Mouse (Mus musculus) heart, embryonic 15.5 days (tissue): ENCODE measurements at regions not wholly inside any gene's neighbourhood (a gene's known extent, or its start where the extent isn't known, plus 50 kb on each side); places are given as distances from the start of the nearest gene placed in this dataset.

Source experiments
- ATAC-seq: fragments of 200-750 bp; cut with Nextera tagmentation; replicated peaks from 2 replicates; pipeline ENCODE4 v1.8.0; 2017; ENCODE audit warnings: low read depth, moderate TSS enrichment; ENCODE audit not compliant: insufficient number of reproducible peaks, insufficient read depth, low FRiP score
- H3K27ac ChIP-seq: fragments of 300-500 bp; sonication (generic); 2 replicates; pipeline ENCODE4 v1.5.1; 2015; ENCODE audit warnings: mild to moderate bottlenecking, inconsistent platforms
- H3K27me3 ChIP-seq: fragments of 300-500 bp; sonication (generic); 2 replicates; pipeline ENCODE4 v1.6.1; 2015; ENCODE audit warnings: inconsistent platforms
- H3K36me3 ChIP-seq: fragments of 300-500 bp; sonication (generic); 2 replicates; pipeline ENCODE4 v1.6.1; 2015; ENCODE audit warnings: mild to moderate bottlenecking, inconsistent platforms
- H3K4me1 ChIP-seq: fragments of 300-500 bp; sonication (generic); replicated peaks from 2 replicates; pipeline ENCODE4 v1.6.1; 2015; ENCODE audit warnings: inconsistent platforms
- H3K4me2 ChIP-seq: fragments of 300-500 bp; sonication (generic); 2 replicates; pipeline ENCODE4 v1.6.1; 2015; ENCODE audit warnings: inconsistent platforms, mild to moderate bottlenecking, moderate library complexity
- H3K4me3 ChIP-seq: fragments of 300-500 bp; sonication (generic); 2 replicates; pipeline ENCODE4 v1.5.1; 2015; ENCODE audit warnings: mild to moderate bottlenecking, inconsistent platforms
- H3K9ac ChIP-seq: fragments of 300-500 bp; sonication (generic); 2 replicates; pipeline ENCODE4 v1.6.1; 2015; ENCODE audit warnings: mild to moderate bottlenecking, inconsistent platforms
- H3K9me3 ChIP-seq: fragments of 300-500 bp; sonication (generic); replicated peaks from 2 replicates; pipeline ENCODE4 v1.6.1; 2016; ENCODE audit warnings: inconsistent platforms
- WGBS: fragments of 180-500 bp; shearing (Covaris S2); methylation state at CpG from one replicate; pipeline ENCODE4 v1.1.7; 2015; ENCODE audit warnings: mixed read lengths; 5-methylcytosine and 5-hydroxymethylcytosine counted together

- Histone ChIP-seq H3K27me3 (no peaks in the 10 kb centered on the region), H3K36me3 (no peaks in the 10 kb centered on the region), H3K27ac (no peak overlapping the region), H3K9me3 (no peaks in the 10 kb centered on the region), H3K4me2 (no peak overlapping the region), H3K4me3 (no peak overlapping the region), H3K4me1 (no peaks in the 10 kb centered on the region), H3K9ac (no peak overlapping the region)
- 34% methylated on average over 5 of the region's 5 CpGs for WGBS
- ATAC-seq = no peak
These were observed 462.1 kb upstream of the Nr2f2 start for GRCm38 (mm10) chr7:70828486-70829195.

GRCm38 (mm10) chr7:70826074-70826473 is 459.5 kb upstream of the Nr2f2 start:
- Histone ChIP-seq H3K4me1 (no peaks in the 10 kb centered on the region), H3K9me3 (no peaks in the 10 kb centered on the region), H3K9ac (no peak overlapping the region), H3K4me2 (no peak overlapping the region), H3K4me3 (no peak overlapping the region), H3K27ac (no peak overlapping the region), H3K36me3 (no peaks in the 10 kb centered on the region), H3K27me3 (no peaks in the 10 kb centered on the region)
- no peak for ATAC-seq
- WGBS = 59% methylated on average over 3 of the region's 3 CpGs

GRCm38 (mm10) chr7:70823020-70823419 is 456.5 kb upstream of the Nr2f2 start:
- 52% methylated on average over 11 of the region's 11 CpGs for WGBS
- H3K9me3 ChIP-seq = no peaks in the 10 kb centered on the region
- no peak overlapping the region for H3K27ac ChIP-seq
- no peaks in the 10 kb centered on the region for H3K27me3 ChIP-seq
- H3K4me2 ChIP-seq = peak overlapping the region; percentile 40; the same call in 1 of the 2 replicates
- no peaks in the 10 kb centered on the region for H3K4me1 ChIP-seq
- H3K36me3 ChIP-seq = no peaks in the 10 kb centered on the region
- H3K9ac ChIP-seq = no peak overlapping the region
- no peak for ATAC-seq
- no peak overlapping the region for H3K4me3 ChIP-seq

- Histone ChIP-seq H3K4me2 (peak overlapping the region; percentile 40; the same call in 1 of the 2 replicates), H3K9me3 (no peaks in the 10 kb centered on the region), H3K27ac (peak overlapping the region; percentile 49; the same call in 1 of the 2 replicates), H3K27me3 (no peaks in the 10 kb centered on the region), H3K4me3 (peak overlapping the region; percentile 17; the same call in 1 of the 2 replicates), H3K36me3 (no peaks in the 10 kb centered on the region), H3K4me1 (peaks cover 3% of the 10 kb centered on the region; the same call in 1 of the 2 replicates), H3K9ac (no peak overlapping the region)
- 60% methylated on average over 9 of the region's 9 CpGs for WGBS
- no peak for ATAC-seq
These were observed 455.8 kb upstream of the Nr2f2 start for GRCm38 (mm10) chr7:70822310-70822821.

- 82% methylated on average over 4 of the region's 4 CpGs for WGBS
- Histone ChIP-seq H3K27ac (no peak overlapping the region), H3K4me3 (no peak overlapping the region), H3K9me3 (no peaks in the 10 kb centered on the region), H3K27me3 (no peaks in the 10 kb centered on the region), H3K36me3 (no peaks in the 10 kb centered on the region), H3K9ac (no peak overlapping the region), H3K4me2 (no peak overlapping the region), H3K4me1 (peaks cover 4% of the 10 kb centered on the region)
- no peak for ATAC-seq
These were observed 455.3 kb upstream of the Nr2f2 start for GRCm38 (mm10) chr7:70821861-70822260.

GRCm38 (mm10) chr7:70817347-70817913 is 450.9 kb upstream of the Nr2f2 start:
- H3K9me3 ChIP-seq = no peaks in the 10 kb centered on the region
- H3K36me3 ChIP-seq = no peaks in the 10 kb centered on the region
- H3K9ac ChIP-seq = no peak overlapping the region
- 50% methylated on average over 6 of the region's 6 CpGs for WGBS
- peaks cover 4% of the 10 kb centered on the region for H3K4me1 ChIP-seq
- ATAC-seq = no peak
- no peak overlapping the region for H3K27ac ChIP-seq
- H3K4me2 ChIP-seq = no peak overlapping the region
- no peaks in the 10 kb centered on the region for H3K27me3 ChIP-seq
- no peak overlapping the region for H3K4me3 ChIP-seq

- Histone ChIP-seq H3K27ac (no peak overlapping the region), H3K4me3 (no peak overlapping the region), H3K9ac (no peak overlapping the region), H3K27me3 (no peaks in the 10 kb centered on the region), H3K36me3 (no peaks in the 10 kb centered on the region), H3K4me2 (no peak overlapping the region), H3K9me3 (no peaks in the 10 kb centered on the region), H3K4me1 (peaks cover 4% of the 10 kb centered on the region)
- 77% methylated on average over 3 of the region's 3 CpGs for WGBS
- ATAC-seq = no peak
These were observed 447.9 kb upstream of the Nr2f2 start for GRCm38 (mm10) chr7:70814391-70814790.

- Histone ChIP-seq H3K36me3 (no peaks in the 10 kb centered on the region), H3K27me3 (no peaks in the 10 kb centered on the region), H3K4me2 (no peak overlapping the region), H3K27ac (no peak overlapping the region), H3K9ac (no peak overlapping the region), H3K4me1 (peaks cover 4% of the 10 kb centered on the region), H3K9me3 (no peaks in the 10 kb centered on the region), H3K4me3 (no peak overlapping the region)
- 61% methylated on average over 5 of the region's 5 CpGs for WGBS
- ATAC-seq = no peak
These were observed 446.6 kb upstream of the Nr2f2 start for GRCm38 (mm10) chr7:70813101-70813500.

GRCm38 (mm10) chr7:70810411-70811090 is 444.0 kb upstream of the Nr2f2 start:
- Histone ChIP-seq H3K9me3 (no peaks in the 10 kb centered on the region), H3K4me2 (no peak overlapping the region), H3K36me3 (no peaks in the 10 kb centered on the region), H3K4me3 (no peak overlapping the region), H3K4me1 (no peaks in the 10 kb centered on the region), H3K9ac (no peak overlapping the region), H3K27me3 (no peaks in the 10 kb centered on the region), H3K27ac (no peak overlapping the region)
- WGBS = 67% methylated on average over 18 of the region's 18 CpGs
- no peak for ATAC-seq

- H3K4me3 ChIP-seq = no peak overlapping the region
- H3K36me3 ChIP-seq = no peaks in the 10 kb centered on the region
- no peaks in the 10 kb centered on the region for H3K4me1 ChIP-seq
- no peaks in the 10 kb centered on the region for H3K9me3 ChIP-seq
- 52% methylated on average over 1 of the region's 1 CpGs for WGBS
- no peaks in the 10 kb centered on the region for H3K27me3 ChIP-seq
- H3K27ac ChIP-seq = no peak overlapping the region
- H3K4me2 ChIP-seq = no peak overlapping the region
- ATAC-seq = no peak
- no peak overlapping the region for H3K9ac ChIP-seq
These were observed 437.7 kb upstream of the Nr2f2 start for GRCm38 (mm10) chr7:70804281-70804680.

GRCm38 (mm10) chr7:70799976-70800375 is 433.4 kb upstream of the Nr2f2 start:
- no peak for ATAC-seq
- H3K36me3 ChIP-seq = no peaks in the 10 kb centered on the region
- no peaks in the 10 kb centered on the region; the same call in 1 of the 2 replicates for H3K4me1 ChIP-seq
- no peak overlapping the region for H3K9ac ChIP-seq
- no peaks in the 10 kb centered on the region for H3K27me3 ChIP-seq
- no peak overlapping the region for H3K27ac ChIP-seq
- H3K9me3 ChIP-seq = no peaks in the 10 kb centered on the region
- H3K4me3 ChIP-seq = no peak overlapping the region
- WGBS = 83% methylated on average over 1 of the region's 1 CpGs
- H3K4me2 ChIP-seq = no peak overlapping the region
